ENCODE assay signal across 9 mouse cellular contexts in genomic region chr16:23135421-23136149, GRCm38 (mm10). TPM values are rescaled to one million over a fixed set of nuclear protein-coding genes. Genes with fewer than 3 reads are reported as not detected.
DNase-seq lines count a peak whose midpoint lies in the region; ATAC-seq lines count a peak whose summit lies in the region.
"Had no signal": no experiment of that assay in that cellular context is flagged by ENCODE, and none has a peak within 500 bp of the region (broad histone marks: within the 10 kb centered on the region; RNA-seq: fewer than 3 reads in every experiment).

No protein-coding gene starts in this region.

- no peak for ATAC-seq in embryonic facial prominence, embryonic 11.5 days (replicated peaks; ENCODE audit: insufficient number of reproducible peaks, low FRiP score, low TSS enrichment, low read depth)
- 0 out of 2 replicates have a peak, but pooled peaks have one; percentile 30 for ATAC-seq in midbrain, embryonic 13.5 days
- no peak for ATAC-seq in midbrain, embryonic 16.5 days
- no peak for ATAC-seq in heart, embryonic 16.5 days (replicated peaks; ENCODE audit: extremely low read depth, insufficient read depth, low FRiP score)
- ATAC-seq in midbrain, embryonic 15.5 days (replicated peaks) = 0 out of 2 replicates have a peak, but pooled peaks have one; percentile 20

- DNase-seq in embryonic facial prominence, embryonic 11.5 days (ENCODE audit: low spot score) = peak; percentile 70
- no peak for DNase-seq in embryonic facial prominence, embryonic 10.5 days (ENCODE audit: low spot score)
- no peak for DNase-seq in right cerebral cortex, postnatal 14 days
- no peak for DNase-seq in gastrocnemius, adult 8-10 months (ENCODE audit: low spot score in 2 of 2)

- H3K27me3 ChIP-seq in embryonic facial prominence, embryonic 11.5 days (ENCODE audit: control insufficient read depth, insufficient read depth, low read length) = no peaks in the 10 kb centered on the region
- H3K27me3 ChIP-seq in embryonic facial prominence, embryonic 10.5 days (replicated peaks; ENCODE audit: low read depth, poor library complexity, severe bottlenecking) = no peaks in the 10 kb centered on the region
- no peaks in the 10 kb centered on the region for H3K27me3 ChIP-seq in midbrain, embryonic 13.5 days
- no peaks in the 10 kb centered on the region for H3K27me3 ChIP-seq in midbrain, embryonic 16.5 days (ENCODE audit: control insufficient read depth, insufficient read depth, low read depth, low read length)
- no peaks in the 10 kb centered on the region for H3K27me3 ChIP-seq in heart, embryonic 16.5 days (ENCODE audit: control insufficient read depth, insufficient read depth, low read length)
- no peaks in the 10 kb centered on the region for H3K27me3 ChIP-seq in midbrain, embryonic 15.5 days (replicated peaks)

- no peak overlapping the region for H3K4me2 ChIP-seq in embryonic facial prominence, embryonic 11.5 days (ENCODE audit: low read depth, low read length)
- H3K4me2 ChIP-seq in midbrain, embryonic 13.5 days (replicated peaks) = no peak overlapping the region
- H3K4me2 ChIP-seq in midbrain, embryonic 16.5 days (ENCODE audit: low read length) = no peak overlapping the region
- H3K4me2 ChIP-seq in heart, embryonic 16.5 days (ENCODE audit: low read depth, low read length) = peak overlapping the region; percentile 34
- H3K4me2 ChIP-seq in midbrain, embryonic 15.5 days = no peak overlapping the region

- 22% methylated on average over 11 of the region's 11 CpGs for WGBS in embryonic facial prominence, embryonic 11.5 days
- WGBS in embryonic facial prominence, embryonic 10.5 days = 21% methylated on average over 11 of the region's 11 CpGs
- WGBS in midbrain, embryonic 13.5 days = 24% methylated on average over 11 of the region's 11 CpGs
- WGBS in midbrain, embryonic 16.5 days = 24% methylated on average over 11 of the region's 11 CpGs
- 19% methylated on average over 11 of the region's 11 CpGs for WGBS in heart, embryonic 16.5 days
- WGBS in midbrain, embryonic 15.5 days = 22% methylated on average over 11 of the region's 11 CpGs

- no peaks in the 10 kb centered on the region for H3K9me3 ChIP-seq in embryonic facial prominence, embryonic 11.5 days (replicated peaks; ENCODE audit: control insufficient read depth, low read length)
- no peaks in the 10 kb centered on the region for H3K9me3 ChIP-seq in embryonic facial prominence, embryonic 10.5 days
- no peaks in the 10 kb centered on the region for H3K9me3 ChIP-seq in midbrain, embryonic 13.5 days
- H3K9me3 ChIP-seq in midbrain, embryonic 16.5 days (replicated peaks; ENCODE audit: control insufficient read depth, low read length, poor library complexity, severe bottlenecking) = no peaks in the 10 kb centered on the region
- no peaks in the 10 kb centered on the region for H3K9me3 ChIP-seq in heart, embryonic 16.5 days (replicated peaks; ENCODE audit: control insufficient read depth, low read length)
- no peaks in the 10 kb centered on the region for H3K9me3 ChIP-seq in midbrain, embryonic 15.5 days

- H3K4me3 ChIP-seq in embryonic facial prominence, embryonic 11.5 days (ENCODE audit: low read depth, low read length) = no peak overlapping the region
- no peak overlapping the region for H3K4me3 ChIP-seq in embryonic facial prominence, embryonic 10.5 days
- H3K4me3 ChIP-seq in midbrain, embryonic 13.5 days (replicated peaks) = no peak overlapping the region
- no peak overlapping the region for H3K4me3 ChIP-seq in midbrain, embryonic 16.5 days (ENCODE audit: low read depth, low read length)
- no peak overlapping the region for H3K4me3 ChIP-seq in heart, embryonic 16.5 days (ENCODE audit: low read length)
- no peak overlapping the region for H3K4me3 ChIP-seq in midbrain, embryonic 15.5 days

- no peaks in the 10 kb centered on the region for H3K36me3 ChIP-seq in embryonic facial prominence, embryonic 11.5 days (replicated peaks; ENCODE audit: control insufficient read depth, insufficient read depth, low read depth, low read length)
- no peaks in the 10 kb centered on the region for H3K36me3 ChIP-seq in embryonic facial prominence, embryonic 10.5 days (replicated peaks)
- H3K36me3 ChIP-seq in midbrain, embryonic 13.5 days = no peaks in the 10 kb centered on the region
- H3K36me3 ChIP-seq in midbrain, embryonic 16.5 days (ENCODE audit: control insufficient read depth, insufficient read depth, low read length) = no peaks in the 10 kb centered on the region
- no peaks in the 10 kb centered on the region for H3K36me3 ChIP-seq in heart, embryonic 16.5 days (ENCODE audit: control insufficient read depth, insufficient read depth)
- no peaks in the 10 kb centered on the region for H3K36me3 ChIP-seq in midbrain, embryonic 15.5 days (replicated peaks)

- H3K9ac ChIP-seq in embryonic facial prominence, embryonic 11.5 days (replicated peaks; ENCODE audit: low read length) = no peak overlapping the region
- no peak overlapping the region for H3K9ac ChIP-seq in midbrain, embryonic 13.5 days (replicated peaks)
- no peak overlapping the region for H3K9ac ChIP-seq in midbrain, embryonic 16.5 days (ENCODE audit: low read depth, low read length)
- H3K9ac ChIP-seq in heart, embryonic 16.5 days (ENCODE audit: low read length) = no peak overlapping the region
- H3K9ac ChIP-seq in midbrain, embryonic 15.5 days = no peak overlapping the region

- H3K4me1 ChIP-seq in embryonic facial prominence, embryonic 11.5 days (ENCODE audit: control insufficient read depth, insufficient read depth, low read length) = no peaks in the 10 kb centered on the region
- H3K4me1 ChIP-seq in embryonic facial prominence, embryonic 10.5 days = no peaks in the 10 kb centered on the region
- H3K4me1 ChIP-seq in midbrain, embryonic 13.5 days (replicated peaks) = no peaks in the 10 kb centered on the region
- H3K4me1 ChIP-seq in midbrain, embryonic 16.5 days (ENCODE audit: control insufficient read depth, insufficient read depth, low read length) = no peaks in the 10 kb centered on the region
- H3K4me1 ChIP-seq in heart, embryonic 16.5 days (ENCODE audit: control insufficient read depth, insufficient read depth, low read length) = no peaks in the 10 kb centered on the region
- H3K4me1 ChIP-seq in midbrain, embryonic 15.5 days = no peaks in the 10 kb centered on the region

- H3K27ac ChIP-seq in embryonic facial prominence, embryonic 11.5 days (replicated peaks; ENCODE audit: low read depth, low read length) = no peak overlapping the region
- no peak overlapping the region for H3K27ac ChIP-seq in embryonic facial prominence, embryonic 10.5 days (replicated peaks)
- no peak overlapping the region for H3K27ac ChIP-seq in midbrain, embryonic 13.5 days
- H3K27ac ChIP-seq in midbrain, embryonic 16.5 days (ENCODE audit: low read length) = no peak overlapping the region
- no peak overlapping the region for H3K27ac ChIP-seq in heart, embryonic 16.5 days (ENCODE audit: low read length)
- no peak overlapping the region for H3K27ac ChIP-seq in midbrain, embryonic 15.5 days

RNA-seq across cellular contexts. Expression of gene Rfc4, which starts 8.0 kb away (rescaled TPM):
- polyA plus RNA-seq in embryonic facial prominence, embryonic 11.5 days (2014; fragmentation: Nextera tagmentation; extraction: Ambion mirVana) = 235 and 245 TPM in 2 replicates
- 208 and 218 TPM in 2 replicates for polyA plus RNA-seq in embryonic facial prominence, embryonic 10.5 days (2016; fragmentation: Nextera tagmentation; extraction: Ambion mirVana)
- 76.2 and 78.4 TPM in 2 replicates for polyA plus RNA-seq in midbrain, embryonic 13.5 days (2015; fragmentation: Nextera tagmentation; extraction: Ambion mirVana)
- polyA plus RNA-seq in midbrain, embryonic 16.5 days (2015; fragmentation: Nextera tagmentation; extraction: Ambion mirVana) = 36.0 and 37.1 TPM in 2 replicates
- polyA plus RNA-seq in heart, embryonic 16.5 days (2015; fragmentation: Nextera tagmentation; extraction: Ambion mirVana) = 77.8 and 81.6 TPM in 2 replicates
- polyA plus RNA-seq in midbrain, embryonic 15.5 days (2015; fragmentation: Nextera tagmentation; extraction: Ambion mirVana) = 41.7 and 42.1 TPM in 2 replicates
- 10 to 100 TPM in 2 of 4 experiments, 1 to 10 TPM in 2; 8.4 to 12.7 (median 9.9) TPM for total RNA-seq in gastrocnemius, adult 8-10 months (2022)

RNA-seq across cellular contexts. Expression of gene Adipoq, which starts 10.8 kb away (rescaled TPM):
- 0.17 TPM in 1 of 2 replicates, not detected in the other for polyA plus RNA-seq in embryonic facial prominence, embryonic 11.5 days (2014; fragmentation: Nextera tagmentation; extraction: Ambion mirVana)
- not detected in 2 replicates for polyA plus RNA-seq in embryonic facial prominence, embryonic 10.5 days (2016; fragmentation: Nextera tagmentation; extraction: Ambion mirVana)
- polyA plus RNA-seq in midbrain, embryonic 13.5 days (2015; fragmentation: Nextera tagmentation; extraction: Ambion mirVana) = 0.12 TPM in 1 of 2 replicates, not detected in the other
- polyA plus RNA-seq in midbrain, embryonic 16.5 days (2015; fragmentation: Nextera tagmentation; extraction: Ambion mirVana) = not detected in 2 replicates
- polyA plus RNA-seq in heart, embryonic 16.5 days (2015; fragmentation: Nextera tagmentation; extraction: Ambion mirVana) = not detected in 2 replicates
- polyA plus RNA-seq in midbrain, embryonic 15.5 days (2015; fragmentation: Nextera tagmentation; extraction: Ambion mirVana) = not detected in 2 replicates
- total RNA-seq in gastrocnemius, adult 8-10 months (2022) = 10 to 100 TPM in 3 of 4 experiments, 1 to 10 TPM in 1; 2.3 to 45.4 (median 17.8) TPM
- polyA plus RNA-seq: intestine, embryonic 14.5 days had no signal

RNA-seq across cellular contexts. Expression of gene Eif4a2, which starts 28.3 kb away (rescaled TPM):
- polyA plus RNA-seq in embryonic facial prominence, embryonic 11.5 days (2014; fragmentation: Nextera tagmentation; extraction: Ambion mirVana) = 278 and 280 TPM in 2 replicates
- polyA plus RNA-seq in embryonic facial prominence, embryonic 10.5 days (2016; fragmentation: Nextera tagmentation; extraction: Ambion mirVana) = 170 and 177 TPM in 2 replicates
- 281 and 302 TPM in 2 replicates for polyA plus RNA-seq in midbrain, embryonic 13.5 days (2015; fragmentation: Nextera tagmentation; extraction: Ambion mirVana)
- 364 and 366 TPM in 2 replicates for polyA plus RNA-seq in midbrain, embryonic 16.5 days (2015; fragmentation: Nextera tagmentation; extraction: Ambion mirVana)
- 156 and 174 TPM in 2 replicates for polyA plus RNA-seq in heart, embryonic 16.5 days (2015; fragmentation: Nextera tagmentation; extraction: Ambion mirVana)
- polyA plus RNA-seq in midbrain, embryonic 15.5 days (2015; fragmentation: Nextera tagmentation; extraction: Ambion mirVana) = 323 and 336 TPM in 2 replicates
- total RNA-seq in gastrocnemius, adult 8-10 months (2022) = 100 to 1,000 TPM; 414 to 531 (median 457) TPM

Comparison
In these comparisons a context has a peak if more than half of its experiments do, and no peak if none do; other contexts are left out.
1. ATAC-seq: peak in midbrain, embryonic 13.5 days (single experiment) and midbrain, embryonic 15.5 days (single experiment); none in embryonic facial prominence, embryonic 11.5 days (single experiment), midbrain, embryonic 16.5 days (single experiment) and heart, embryonic 16.5 days (single experiment).